Mouse (Mus musculus) layer of hippocampus, postnatal 25 days (tissue): Measurements from ENCODE around the gene Timm23. TPM values are rescaled to one million over a fixed set of nuclear protein-coding genes. Genes with fewer than 3 reads are reported as not detected.

ENCODE experiments used
- DNase-seq, 2 experiments: peaks; one replicate each; pipeline ENCODE4 v3.0.0; 2022; ENCODE audit warnings: mixed read lengths in 2 of 2, low spot score in 1 of 2; ENCODE audit errors: extremely low spot score in 1 of 2
- total RNA-seq, 2 experiments: library from RNA; stranded (reverse); gene quantifications; 2 replicates each; pipeline ENCODE4 v1.2.3; 2021

Gene Timm23
- total RNA-seq, 2 experiments from 2014 or later = 76.2 to 79.4 TPM

DNA sequence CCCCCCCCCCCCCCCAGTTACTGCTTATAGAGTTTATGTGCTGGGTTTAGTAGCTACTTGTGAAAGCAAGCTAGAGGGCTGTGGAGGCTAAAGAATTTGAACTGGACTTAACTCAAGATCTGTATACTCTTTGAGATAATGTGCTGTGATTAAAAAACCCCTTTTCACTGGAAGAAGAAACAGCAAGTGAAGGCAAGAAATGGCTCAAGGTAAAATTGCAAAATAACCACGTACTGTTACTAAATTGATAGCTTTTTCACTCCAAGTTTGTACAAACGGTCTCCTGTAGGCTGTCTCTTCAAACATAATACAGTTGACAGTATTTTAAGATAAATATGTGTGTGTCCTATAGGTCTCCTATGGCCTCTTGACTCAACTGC, 35.6 kb downstream of the Timm23 start:
- no peak for DNase-seq

DNA sequence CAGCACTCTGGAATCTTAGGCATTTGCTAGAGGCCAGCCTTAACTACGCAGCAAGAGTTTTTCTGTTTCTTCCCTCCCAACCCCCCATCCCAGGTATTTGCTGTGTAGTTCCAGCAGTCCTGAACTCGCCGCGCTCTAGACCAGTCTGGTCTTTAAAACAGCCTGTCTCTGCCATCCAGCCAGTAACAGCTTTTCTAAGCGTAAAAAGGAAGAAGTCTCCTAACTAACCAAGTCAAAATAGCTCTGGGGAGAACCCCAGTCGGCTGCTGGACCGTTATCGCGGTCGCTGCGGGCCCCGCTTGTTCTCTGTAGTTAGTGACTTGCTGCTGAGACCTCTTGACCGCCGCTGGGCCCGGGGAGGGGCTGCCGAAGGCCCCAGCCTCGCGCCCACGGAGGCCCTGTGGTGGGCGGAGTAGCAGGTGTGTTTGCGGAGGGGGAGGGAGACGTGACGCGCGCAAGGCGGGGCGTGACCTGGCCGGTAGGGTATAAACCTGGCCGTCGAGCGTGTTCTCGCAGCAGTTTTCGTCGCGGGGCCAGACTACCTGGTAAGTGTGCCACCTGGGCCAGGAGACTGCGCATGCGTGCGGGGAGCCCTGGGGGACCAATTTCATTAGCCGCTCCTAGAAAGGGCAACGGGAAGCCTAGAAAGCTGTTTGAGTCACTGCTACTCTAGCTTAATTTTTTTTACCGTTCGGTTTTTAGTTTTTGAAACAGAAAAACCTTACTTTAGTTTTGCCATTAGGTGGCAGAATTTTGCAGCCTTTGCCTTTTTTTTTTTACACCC, 36.2 kb downstream of the Timm23 start:
- peak; percentile 29 to 42 for DNase-seq

- no peak for DNase-seq
Measured at GRCm38 (mm10) chr14:32164173-32165051, 37.3 kb downstream of the Timm23 start.

GRCm38 (mm10) chr14:32163203-32163888, 38.4 kb downstream of the Timm23 start:
- no peak for DNase-seq

DNA sequence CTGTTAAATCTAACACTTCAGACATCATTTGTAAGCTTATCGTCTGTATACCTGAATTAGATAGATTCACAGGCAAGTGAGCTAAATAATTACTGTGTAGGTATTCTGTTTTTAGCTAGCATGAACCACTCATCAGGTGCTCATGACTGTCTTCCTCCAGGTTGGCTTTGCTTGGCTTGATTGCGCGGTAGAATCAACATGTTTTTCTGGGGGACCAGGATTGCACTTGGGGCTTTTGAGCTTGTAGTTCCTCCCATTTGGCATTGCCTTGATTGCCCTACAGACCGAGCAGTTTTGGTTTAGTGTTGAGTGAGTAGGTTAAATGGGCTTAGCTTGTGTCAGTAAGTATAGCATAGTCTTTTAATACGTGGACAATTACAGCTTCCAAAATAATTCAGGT, 39.5 kb downstream of the Timm23 start:
- no peak for DNase-seq

GRCm38 (mm10) chr14:32161090-32161885, 40.4 kb downstream of the Timm23 start:
- DNase-seq = no peak

DNA sequence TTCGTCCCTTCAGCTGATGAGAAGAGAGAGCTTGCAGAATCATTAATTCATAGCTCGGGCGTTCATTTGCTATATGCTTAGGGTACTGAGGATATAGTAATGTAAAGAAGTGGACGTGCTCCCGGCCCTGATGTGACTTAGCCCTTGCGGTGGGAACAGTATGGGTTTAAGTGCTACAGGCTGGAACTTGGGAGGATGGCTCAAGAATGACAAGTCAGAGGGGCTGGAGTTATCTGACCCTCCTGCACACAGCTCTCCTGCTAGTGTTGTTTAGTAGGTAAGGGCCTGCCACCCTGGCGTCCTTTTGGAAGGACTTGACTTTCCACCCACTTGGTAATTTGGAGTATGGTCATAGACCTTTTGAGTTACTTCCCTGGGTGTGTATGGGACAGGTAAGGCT, 41.1 kb downstream of the Timm23 start:
- DNase-seq = no peak

DNA sequence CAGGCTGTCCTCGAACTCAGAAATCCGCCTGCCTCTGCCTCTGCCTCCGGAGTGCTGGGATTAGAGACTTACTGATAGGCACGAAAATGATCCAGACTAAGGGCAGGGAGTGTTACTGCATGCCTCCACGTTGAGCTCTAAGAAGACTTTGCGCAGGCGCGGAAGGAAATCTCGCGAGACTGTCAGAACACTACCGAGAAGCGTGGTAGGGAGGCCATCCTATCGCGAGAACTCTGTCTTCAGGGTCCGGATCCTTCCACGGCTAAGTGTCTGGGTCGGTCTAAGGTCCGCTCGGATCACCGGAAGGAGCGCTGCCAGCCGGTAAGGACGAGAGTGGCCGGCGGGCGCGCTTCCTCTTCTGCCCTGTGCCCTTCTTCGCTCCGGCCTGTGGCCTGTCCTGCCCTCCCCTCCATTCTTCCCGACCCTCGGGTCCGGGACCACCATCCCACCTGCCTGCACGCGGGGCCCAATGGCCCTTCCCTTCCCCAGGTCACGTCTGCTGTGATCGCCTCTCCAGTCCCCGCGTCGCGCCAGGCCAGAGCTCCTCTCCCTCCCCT, 41.9 kb downstream of the Timm23 start, which contains the start of gene Ncoa4:
TSS of gene Ncoa4 (plus strand) at position 176 of the 557 bp plus-strand sequence.
- DNase-seq = peak; percentile 87 to 98

DNA sequence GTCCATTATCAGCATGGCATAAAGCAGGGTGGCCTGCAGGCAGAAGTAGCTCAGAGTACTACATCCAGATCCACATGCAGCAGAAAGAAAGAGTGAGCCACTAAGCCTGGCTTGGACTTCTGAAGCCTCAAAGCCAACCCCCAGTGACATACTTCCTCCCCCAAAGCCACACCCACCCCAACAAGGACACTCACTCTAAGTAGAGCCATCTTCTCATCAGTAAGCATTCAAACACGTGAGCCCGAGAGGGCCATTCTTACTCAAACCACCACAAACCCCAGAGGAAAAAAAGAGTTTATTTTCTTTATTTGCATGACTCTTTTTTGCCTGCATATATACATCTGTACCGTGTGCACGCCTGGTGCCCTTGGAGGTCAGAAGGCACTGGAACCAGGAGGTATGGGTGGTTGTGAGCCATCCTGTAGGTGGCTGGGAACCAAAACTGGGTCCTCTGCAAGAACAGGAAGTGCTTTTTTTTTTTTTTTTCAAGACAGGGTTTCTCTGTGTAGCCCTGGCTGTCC, 42.5 kb downstream of the Timm23 start:
- DNase-seq = no peak

GRCm38 (mm10) chr14:32154758-32155157, 46.9 kb downstream of the Timm23 start:
- no peak for DNase-seq

- no peak for DNase-seq
Measured at GRCm38 (mm10) chr14:32153156-32153555, 48.5 kb downstream of the Timm23 start.

GRCm38 (mm10) chr14:32152243-32152965, 49.3 kb downstream of the Timm23 start:
- DNase-seq = no peak

DNA sequence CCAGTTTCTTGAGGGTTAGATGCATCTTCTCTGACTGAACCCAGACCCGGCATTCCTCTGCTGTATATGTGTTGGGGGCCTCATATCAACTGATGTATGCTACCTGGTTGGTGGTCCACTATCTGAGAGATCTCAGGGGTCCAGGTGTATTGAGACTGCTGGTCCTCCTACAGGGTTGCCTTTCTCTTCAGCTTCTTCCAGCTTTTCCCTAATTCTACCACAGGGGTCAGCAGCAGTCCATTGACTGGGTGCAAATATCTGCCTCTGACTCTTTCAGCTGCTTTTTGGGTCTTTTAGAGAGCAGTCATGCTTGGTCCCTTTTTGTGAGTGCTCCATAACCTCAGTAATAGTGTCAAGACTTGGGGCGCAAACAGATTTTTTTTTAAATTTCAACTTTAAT, 50.8 kb downstream of the Timm23 start:
- no peak for DNase-seq

DNA sequence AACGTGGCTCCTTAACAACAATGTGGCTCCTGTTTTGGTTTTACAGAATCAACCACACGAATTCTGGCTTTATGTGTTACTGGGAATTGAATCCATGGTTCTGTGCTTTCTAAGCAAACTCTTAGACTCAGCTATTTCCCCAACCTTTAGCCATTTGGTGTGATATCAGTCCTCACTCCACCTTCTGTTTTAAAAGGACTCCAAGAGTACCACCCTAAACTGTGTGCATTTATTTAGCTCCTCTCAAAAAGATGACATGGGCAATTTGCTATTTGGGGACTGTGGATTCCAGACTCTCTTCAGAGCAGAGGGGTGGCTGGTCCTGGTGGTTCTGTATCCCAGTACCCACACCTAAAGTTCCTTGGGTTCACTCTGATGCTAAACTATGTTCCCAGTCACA, 55.1 kb downstream of the Timm23 start:
- no peak for DNase-seq

- DNase-seq = no peak
Measured at GRCm38 (mm10) chr14:32145809-32146511, 55.7 kb downstream of the Timm23 start.

DNA sequence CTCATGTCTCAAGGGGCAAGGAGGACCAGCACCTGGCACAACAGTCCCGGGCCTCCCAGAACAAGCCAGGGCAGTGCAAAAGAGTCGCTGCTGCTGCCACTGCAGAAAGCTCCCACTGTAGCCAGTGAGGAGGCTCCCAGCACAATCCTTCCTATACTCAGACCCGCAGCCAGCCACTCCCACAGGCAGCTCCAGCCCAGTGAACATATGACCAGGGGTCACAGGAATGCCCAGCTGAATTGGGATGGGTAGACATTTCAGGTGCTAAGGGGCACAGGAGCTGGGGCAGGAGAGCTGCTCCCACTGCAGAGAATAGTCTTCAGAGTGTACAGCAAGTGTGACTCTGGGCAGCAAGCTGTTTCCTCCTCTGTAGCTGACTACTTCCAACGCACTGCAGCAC, 56.3 kb downstream of the Timm23 start:
- no peak for DNase-seq

DNA sequence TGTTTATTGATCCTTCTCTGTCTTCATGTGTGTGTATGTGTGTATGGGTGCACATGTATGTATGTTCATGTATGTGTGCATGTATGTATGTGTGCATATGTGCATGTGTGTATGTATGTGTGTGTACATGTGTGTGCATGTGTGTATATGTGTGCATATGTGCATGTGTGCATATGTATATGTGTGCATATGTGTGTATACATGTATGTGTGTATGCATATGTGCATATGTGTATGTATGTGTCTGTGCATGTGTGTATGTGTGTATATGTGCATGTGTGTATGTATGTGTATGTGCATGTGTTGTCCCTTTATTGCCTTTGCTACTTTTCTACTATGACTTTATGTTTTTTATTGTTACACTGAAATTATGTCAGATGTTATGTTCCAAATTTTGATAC, 57.0 kb downstream of the Timm23 start:
- DNase-seq = no peak

GRCm38 (mm10) chr14:32141723-32142122, 60.0 kb downstream of the Timm23 start, which contains the start of gene Msmb:
Gene Msmb (plus strand): TSS chr14:32142023.
- no peak for DNase-seq
